Mouse (Mus musculus): ENCODE data around the gene Ppp1r1b.

Gene Ppp1r1b

GRCm38 (mm10) chr11:98400816-98401215 is 52.6 kb downstream of the Ppp1r1b start:
- DNase-seq: no peak

GRCm38 (mm10) chr11:98406621-98407020 is 58.4 kb downstream of the Ppp1r1b start:
- no peak for DNase-seq
